Mouse (Mus musculus): ENCODE results near the gene Rrbp1.

DNA sequence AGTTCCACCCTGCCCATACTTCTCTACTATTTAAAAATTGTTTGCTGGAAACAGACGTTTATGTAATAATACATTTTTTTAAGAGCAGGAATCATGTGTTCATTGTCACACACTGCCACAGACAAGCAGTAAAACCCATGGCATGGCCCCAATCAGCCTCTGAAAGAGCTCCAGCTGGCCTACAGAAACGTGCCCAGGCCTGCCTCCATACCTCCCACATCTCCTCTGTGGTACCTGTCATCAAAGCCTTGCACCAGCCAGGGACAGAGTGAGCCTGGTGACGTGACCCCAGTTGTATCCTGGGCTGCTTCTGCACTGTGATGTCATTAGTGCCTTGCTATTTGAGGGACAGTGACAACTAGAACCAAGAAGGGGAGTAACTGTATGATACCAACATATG lies 28.2 kb downstream of the Rrbp1 start:
- TF ChIP-seq CTCF (IDR thresholded peaks at IDR 0.05; ENCODE audit: insufficient read depth, low read length): no peak
- no peak for TF ChIP-seq POLR2A (IDR thresholded peaks at IDR 0.05; ENCODE audit: borderline replicate concordance, extremely low read depth, low read depth, low read length)
